Mouse (Mus musculus) cerebellum, adult 18-20 months (tissue): ENCODE measurements around the gene Map4k2.
A peak's percentile ranks its signal among the peaks of the same experiment; 100 is the strongest.

Source experiments
- DNase-seq, 2 experiments: peaks; one replicate each; pipeline ENCODE4 v3.0.0; 2021

Gene Map4k2

GRCm38 (mm10) chr19:6318145-6318544 is 22.8 kb upstream of the Map4k2 start:
- no peak for DNase-seq

- no peak for DNase-seq
Observed at GRCm38 (mm10) chr19:6321358-6321757, 19.6 kb upstream of the Map4k2 start.

GRCm38 (mm10) chr19:6321786-6322621 is 18.9 kb upstream of the Map4k2 start:
- DNase-seq = peak in 1 of 2 experiments; percentile 39

GRCm38 (mm10) chr19:6324751-6325150 is 16.2 kb upstream of the Map4k2 start:
- DNase-seq = no peak

DNA sequence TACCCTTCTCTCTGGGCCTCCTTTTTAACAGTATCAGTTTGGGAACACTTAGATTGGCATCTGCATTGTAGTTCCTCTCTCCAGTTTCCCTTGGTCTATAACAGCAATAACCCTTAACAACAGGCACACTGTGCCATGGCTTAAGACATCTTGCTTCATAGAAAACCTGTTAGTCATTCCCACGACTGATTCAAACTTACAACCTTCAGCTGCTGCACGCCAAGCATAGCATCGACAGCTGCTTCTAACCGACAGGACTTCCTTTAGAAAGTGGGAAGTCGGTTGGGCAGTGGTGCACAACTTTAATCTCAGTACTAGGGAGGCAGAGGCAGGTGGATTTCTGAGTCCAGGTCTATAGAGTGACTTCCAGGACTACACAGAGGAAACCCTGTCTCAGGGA is 9.8 kb upstream of the Map4k2 start:
- no peak for DNase-seq

DNA sequence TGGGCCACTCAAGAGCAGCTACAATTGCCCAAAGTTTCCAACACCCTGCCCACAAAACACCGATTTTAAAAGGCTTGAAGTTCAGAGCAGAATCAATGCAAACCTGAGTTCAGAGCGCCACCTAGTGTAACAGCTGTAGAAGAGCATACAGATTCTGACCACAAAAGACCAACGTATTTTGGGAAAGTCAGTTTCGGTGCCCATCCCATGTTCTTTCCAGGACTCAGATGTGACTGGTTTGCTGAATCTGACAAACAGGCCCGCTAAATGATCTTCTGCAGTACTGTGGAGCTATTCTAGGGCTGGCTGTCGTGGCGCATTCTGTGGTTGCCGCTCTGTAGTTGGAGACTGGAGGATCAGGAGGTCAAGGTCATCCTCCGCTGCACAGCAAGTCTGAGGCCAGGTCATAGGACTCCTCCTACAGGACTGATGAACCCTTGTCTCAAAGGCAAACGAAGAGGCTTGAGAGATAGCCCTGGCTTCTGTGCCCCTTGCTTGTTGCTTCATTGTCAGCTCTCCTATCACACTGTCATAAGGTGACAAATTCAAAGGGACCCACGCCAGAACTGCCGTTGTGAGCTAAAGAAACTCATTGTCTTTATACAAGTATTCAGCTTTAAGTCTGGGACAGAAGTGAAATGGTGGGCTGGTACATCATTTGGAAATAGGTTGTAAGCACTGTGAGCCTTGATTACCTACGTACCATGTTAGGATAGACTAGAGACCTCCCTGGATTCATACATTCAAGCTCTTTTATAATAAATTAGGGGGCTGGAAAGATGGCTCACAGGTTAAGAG is 9.0 kb upstream of the Map4k2 start:
- DNase-seq = peak; percentile 66 to 77

GRCm38 (mm10) chr19:6333761-6334595 is 7.0 kb upstream of the Map4k2 start:
- no peak for DNase-seq

DNA sequence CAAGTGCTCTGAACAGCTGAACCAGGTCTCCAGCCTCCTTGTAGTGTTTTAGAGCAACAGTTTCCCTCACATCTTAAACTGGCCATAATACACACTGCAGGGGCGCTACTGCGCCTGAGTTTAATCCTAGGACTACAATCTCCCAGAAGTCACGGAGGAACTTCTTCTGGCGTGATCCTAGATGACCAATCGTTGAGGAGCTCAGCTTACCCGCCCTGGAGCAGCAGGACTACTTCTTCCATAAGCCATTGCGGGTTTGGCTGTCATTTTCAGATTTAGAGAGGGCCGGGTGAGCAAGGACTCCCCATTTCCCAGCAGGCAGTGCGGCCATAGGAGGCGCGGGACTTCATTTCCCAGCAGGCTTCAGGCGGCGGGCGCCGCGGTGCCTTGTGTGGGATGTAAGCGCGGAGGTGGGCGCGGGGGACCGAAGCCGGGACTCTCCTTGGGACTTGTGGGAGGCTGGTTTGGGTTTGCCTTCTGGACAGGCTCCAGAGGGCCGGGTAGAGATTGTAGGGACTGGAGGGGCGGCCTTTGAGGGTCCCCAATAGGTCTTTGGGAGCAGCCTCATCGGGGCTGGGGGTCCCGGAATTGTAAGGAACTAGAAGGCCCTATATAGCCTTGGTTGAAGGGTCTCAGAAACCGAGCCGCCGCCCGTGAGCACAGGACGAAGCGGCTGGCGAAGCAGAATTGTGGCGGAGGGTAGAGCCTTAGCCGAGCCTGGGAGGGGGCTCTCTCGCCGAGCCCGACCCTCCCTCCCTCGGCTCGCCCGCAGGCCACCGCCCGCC is 6.1 kb upstream of the Map4k2 start, which contains the start of gene Men1:
Gene Men1 (plus strand): TSS at position 307 of the 785 bp plus-strand sequence.
- peak; percentile 94 to 97 for DNase-seq

DNA sequence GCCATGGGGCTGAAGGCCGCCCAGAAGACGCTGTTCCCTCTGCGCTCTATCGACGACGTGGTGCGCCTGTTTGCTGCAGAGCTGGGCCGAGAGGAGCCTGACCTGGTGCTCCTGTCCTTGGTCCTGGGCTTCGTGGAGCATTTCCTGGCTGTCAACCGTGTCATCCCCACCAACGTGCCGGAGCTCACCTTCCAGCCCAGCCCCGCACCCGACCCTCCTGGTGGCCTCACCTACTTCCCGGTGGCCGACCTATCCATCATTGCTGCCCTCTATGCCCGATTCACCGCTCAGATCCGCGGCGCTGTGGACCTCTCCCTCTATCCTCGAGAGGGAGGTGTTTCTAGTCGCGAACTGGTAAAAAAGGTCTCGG is 5.5 kb upstream of the Map4k2 start:
- DNase-seq = peak in 1 of 2 experiments; percentile 50

DNA sequence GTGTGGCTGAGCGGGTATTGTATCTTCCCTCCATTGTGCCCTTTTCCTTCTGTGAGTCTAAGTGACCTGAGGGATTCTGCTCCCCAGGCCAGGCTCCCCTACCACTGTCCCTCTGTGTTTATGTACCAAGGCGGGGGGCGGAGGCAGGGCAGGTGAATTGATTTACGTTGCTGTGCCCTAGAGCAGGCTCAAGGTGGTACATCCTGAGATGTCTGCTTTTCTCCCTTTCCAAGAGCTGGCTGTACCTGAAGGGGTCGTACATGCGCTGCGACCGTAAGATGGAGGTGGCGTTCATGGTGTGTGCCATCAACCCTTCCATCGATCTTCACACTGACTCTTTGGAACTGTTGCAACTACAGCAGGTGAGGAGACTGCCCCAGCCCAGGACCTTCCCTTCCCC is 4.0 kb upstream of the Map4k2 start:
- no peak for DNase-seq

- no peak for DNase-seq
Observed at GRCm38 (mm10) chr19:6338171-6338570, 2.8 kb upstream of the Map4k2 start.

- DNase-seq = no peak
Observed at GRCm38 (mm10) chr19:6338716-6339115, 2.2 kb upstream of the Map4k2 start.

GRCm38 (mm10) chr19:6339191-6339590 is 1.7 kb upstream of the Map4k2 start:
- no peak for DNase-seq

GRCm38 (mm10) chr19:6339890-6340504 is 938 bp upstream of the Map4k2 start:
- DNase-seq = no peak

GRCm38 (mm10) chr19:6341453-6342077 is 630 bp downstream of the Map4k2 start:
- DNase-seq = no peak

GRCm38 (mm10) chr19:6342276-6342933 is 1.5 kb downstream of the Map4k2 start:
- DNase-seq = no peak

DNA sequence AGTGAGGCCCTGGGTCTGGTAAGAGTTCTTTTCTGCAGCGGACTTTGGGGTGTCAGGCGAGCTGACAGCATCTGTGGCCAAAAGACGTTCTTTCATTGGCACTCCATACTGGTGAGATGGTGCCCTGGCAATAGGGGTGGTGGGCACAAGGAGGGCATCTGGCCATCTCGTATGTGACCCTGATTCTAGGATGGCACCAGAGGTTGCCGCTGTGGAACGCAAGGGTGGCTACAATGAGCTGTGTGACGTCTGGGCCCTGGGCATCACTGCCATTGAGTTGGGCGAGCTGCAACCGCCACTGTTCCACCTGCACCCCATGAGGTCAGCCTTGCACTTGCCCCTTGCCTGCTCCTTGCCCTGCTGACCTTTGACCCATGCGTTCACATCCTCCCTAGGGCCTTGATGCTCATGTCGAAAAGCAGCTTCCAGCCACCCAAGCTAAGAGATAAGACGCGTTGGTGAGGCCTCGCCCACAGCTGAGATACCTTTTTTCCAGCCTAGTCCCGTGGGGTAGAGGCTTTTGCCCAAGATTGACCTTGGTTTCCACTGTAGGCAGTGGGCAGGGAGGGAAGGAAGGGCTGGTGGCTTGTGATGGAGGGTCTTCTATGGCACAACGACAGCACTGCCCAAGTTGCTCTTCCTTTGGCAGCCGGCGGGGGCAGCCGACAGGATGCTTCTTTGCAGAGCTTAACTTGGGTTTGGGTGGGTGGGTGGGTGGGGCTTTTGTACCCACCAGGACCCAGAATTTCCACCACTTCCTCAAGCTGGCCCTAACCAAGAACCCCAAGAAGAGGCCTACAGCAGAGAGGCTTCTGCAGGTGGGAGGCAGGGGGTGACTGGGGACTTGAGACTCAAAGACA is 2.4 kb downstream of the Map4k2 start:
- DNase-seq = no peak

GRCm38 (mm10) chr19:6343996-6344395 is 3.1 kb downstream of the Map4k2 start:
- peak; percentile 52 to 69 for DNase-seq

GRCm38 (mm10) chr19:6346023-6346422 is 5.1 kb downstream of the Map4k2 start:
- no peak for DNase-seq

DNA sequence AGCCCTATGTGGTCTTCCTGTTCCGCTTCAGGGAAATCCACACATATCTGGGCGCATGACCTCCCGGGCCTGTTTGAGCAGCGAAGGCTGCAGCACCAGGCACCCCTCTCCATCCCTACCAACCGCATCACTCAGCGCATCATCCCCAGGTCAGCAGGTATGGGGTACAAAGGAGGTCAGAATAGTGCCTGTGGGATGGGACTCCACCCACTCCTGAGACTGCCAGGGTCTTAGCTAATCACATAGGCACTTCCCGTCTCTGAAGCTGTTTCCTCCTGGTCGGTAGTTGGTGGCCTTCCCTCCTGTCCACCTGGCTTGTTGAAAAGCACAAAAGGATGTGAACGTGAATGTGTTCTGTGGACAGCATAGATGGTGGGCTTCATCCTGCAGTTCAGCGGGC is 5.7 kb downstream of the Map4k2 start:
- DNase-seq = no peak
